Mouse (Mus musculus) thymus, adult 2 months (tissue): ENCODE measurements around the gene Slc13a3. TPM values are rescaled to one million over a fixed set of nuclear protein-coding genes. Genes with fewer than 3 reads are reported as not detected.

Source experiments
- DNase-seq: peaks from one replicate; pipeline ENCODE4 v3.0.0; 2021
- H3K27ac ChIP-seq: fragments of 200-500 bp; 2 replicates; pipeline ENCODE4 v1.5.1; 2012; ENCODE audit warnings: low read length, control low read depth; ENCODE audit not compliant: control insufficient read depth, insufficient read depth
- H3K27me3 ChIP-seq: fragments of 200-500 bp; 2 replicates; pipeline ENCODE4 v1.6.1; 2012; ENCODE audit warnings: mild to moderate bottlenecking, low read length, moderate library complexity, mixed read lengths; ENCODE audit not compliant: control insufficient read depth, insufficient read depth
- H3K36me3 ChIP-seq: fragments of 200-500 bp; 2 replicates; pipeline ENCODE4 v1.6.1; 2012; ENCODE audit warnings: mild to moderate bottlenecking, low read length, moderate library complexity; ENCODE audit not compliant: control insufficient read depth, insufficient read depth
- H3K4me1 ChIP-seq: fragments of 200-500 bp; replicated peaks from 2 replicates; pipeline ENCODE4 v1.6.1; 2012; ENCODE audit warnings: low read length; ENCODE audit not compliant: control insufficient read depth, insufficient read depth
- H3K4me3 ChIP-seq: fragments of 200-500 bp; 2 replicates; pipeline ENCODE4 v1.5.1; 2012; ENCODE audit warnings: mild to moderate bottlenecking, low read length, control low read depth, moderate library complexity; ENCODE audit not compliant: control insufficient read depth, insufficient read depth
- CTCF ChIP-seq: fragments of 200-500 bp; IDR thresholded peaks from 2 replicates; pipeline ENCODE4 v1.5.1; 2012; ENCODE audit warnings: mild to moderate bottlenecking, control low read depth, low read length, moderate library complexity, borderline replicate concordance; ENCODE audit not compliant: control insufficient read depth, poor library complexity, insufficient read depth; ENCODE audit errors: extremely low read depth
- POLR2A ChIP-seq: fragments of 200-500 bp; IDR thresholded peaks from 2 replicates; pipeline ENCODE4 v1.6.1; 2012; ENCODE audit warnings: mild to moderate bottlenecking, low read length, control low read depth, moderate library complexity; ENCODE audit not compliant: control insufficient read depth, poor library complexity, insufficient read depth; ENCODE audit errors: extremely low read depth
- WGBS: fragments of 180-500 bp; shearing (Covaris S2); methylation state at CpG from one replicate; pipeline ENCODE4 v1.1.7; 2018; 5-methylcytosine and 5-hydroxymethylcytosine counted together
- polyA plus RNA-seq: library from polyadenylated mRNA; depleted of rRNA; stranded (reverse); fragments of >200 nt; gene quantifications from 2 replicates; pipeline ENCODE4 v1.2.3, GENCODE M21; 2012

Gene Slc13a3
- polyA plus RNA-seq, 1 experiment, result 2.1 TPM

DNA sequence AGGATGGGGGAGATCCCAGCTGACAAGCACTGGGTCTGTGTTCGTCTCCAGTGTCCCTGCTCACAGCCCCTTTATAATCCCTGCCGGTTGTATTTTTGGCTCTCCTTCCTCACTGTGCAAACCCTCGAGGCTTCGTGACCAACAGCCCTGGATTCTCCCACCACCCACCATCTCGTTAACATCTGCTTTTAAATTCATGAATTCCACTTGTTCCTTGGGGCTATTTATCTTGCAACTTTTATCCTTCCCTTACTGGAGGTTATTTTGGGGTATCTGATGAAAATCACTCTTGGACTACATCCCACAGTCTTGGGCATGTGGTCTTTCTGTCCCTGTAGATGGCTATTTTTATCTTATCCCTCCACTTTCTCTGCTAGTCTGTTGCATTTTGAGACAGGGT is 37.4 kb upstream of the Slc13a3 start:
- peaks cover 17% of the 10 kb centered on the region; the same call in 1 of the 2 replicates for H3K4me1 ChIP-seq
- no peak overlapping the region for H3K27ac ChIP-seq
- DNase-seq, result no peak
- H3K27me3 ChIP-seq, result no peaks in the 10 kb centered on the region; the same call in 1 of the 2 replicates
- WGBS, result 77% methylated on average over 5 of the region's 5 CpGs
- H3K36me3 ChIP-seq, result no peaks in the 10 kb centered on the region
- no peak overlapping the region for H3K4me3 ChIP-seq
- TF ChIP-seq CTCF, result no peak
- no peak for TF ChIP-seq POLR2A

DNA sequence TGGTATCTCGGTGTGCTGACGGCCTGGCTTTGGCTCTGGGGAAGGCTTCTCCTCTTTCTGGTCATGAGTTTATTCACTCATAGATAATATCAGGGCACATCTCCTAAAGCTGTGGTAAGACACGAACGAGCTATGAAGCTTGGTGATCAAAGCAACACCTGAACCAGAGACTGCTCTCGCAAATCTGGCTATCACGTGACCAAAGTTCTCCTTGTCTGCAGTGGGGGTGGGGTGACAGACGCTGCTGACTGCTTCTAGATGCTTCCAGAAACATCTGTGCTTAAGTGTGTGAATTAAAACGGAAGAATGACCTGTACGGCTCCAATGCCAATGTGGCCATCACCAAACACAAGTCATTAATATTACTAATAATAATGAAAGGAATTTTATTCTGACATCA is 36.7 kb upstream of the Slc13a3 start:
- WGBS, result 16% methylated on average over 9 of the region's 9 CpGs
- DNase-seq, result peak; percentile 51
- Histone ChIP-seq H3K27me3 (no peaks in the 10 kb centered on the region; the same call in 1 of the 2 replicates), H3K4me3 (no peak overlapping the region), H3K36me3 (no peaks in the 10 kb centered on the region), H3K27ac (no peak overlapping the region), H3K4me1 (peaks cover 17% of the 10 kb centered on the region; the same call in 1 of the 2 replicates)
- TF ChIP-seq CTCF (no peak), POLR2A (no peak)

DNA sequence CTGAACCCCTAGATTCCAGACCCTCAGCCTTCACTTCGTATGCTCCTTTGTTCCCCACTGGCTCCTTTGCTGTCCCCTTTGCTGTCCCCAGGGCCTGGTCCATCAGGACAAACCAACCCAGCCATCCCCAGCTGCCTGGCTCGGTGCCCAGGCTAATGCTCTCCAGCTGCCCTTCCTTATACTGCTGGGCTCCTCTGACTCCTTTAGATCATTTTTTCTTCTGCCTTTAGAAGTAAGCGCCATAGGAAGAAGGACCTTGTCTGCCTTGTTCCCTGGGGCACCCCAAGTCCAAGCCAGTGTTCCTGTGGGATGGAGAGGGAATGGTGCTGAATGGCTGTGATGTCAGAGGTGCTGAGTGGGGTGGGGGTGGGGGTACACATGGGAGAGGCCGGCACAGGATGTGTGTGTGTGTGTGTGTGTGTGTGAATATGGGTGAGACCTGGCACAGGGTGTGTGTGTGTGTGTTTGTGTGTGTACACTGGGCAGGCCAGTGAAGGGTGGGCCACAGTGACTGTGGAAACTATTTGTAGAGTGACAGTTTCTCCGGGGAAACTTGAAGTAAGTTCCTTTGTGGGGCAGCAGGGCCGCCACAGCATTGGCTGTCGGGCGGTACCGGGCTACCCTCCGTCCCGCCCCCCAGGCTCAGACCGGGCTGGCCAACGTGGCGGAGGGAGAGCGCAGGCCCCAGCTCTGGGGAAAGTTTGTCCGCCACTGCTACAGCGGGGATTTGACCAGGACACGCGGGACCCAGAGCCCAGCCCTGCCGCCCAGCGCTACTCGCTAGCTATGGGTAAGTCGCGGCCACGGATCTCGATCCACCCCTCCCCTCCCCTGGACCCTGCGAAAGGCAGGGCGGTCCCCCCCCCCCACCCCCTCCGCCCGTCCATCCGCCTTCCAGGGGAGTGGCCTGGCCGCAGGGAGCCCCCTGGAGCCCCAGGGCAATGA is 30.5 kb upstream of the Slc13a3 start, which contains the start of gene Slc2a10:
Gene Slc2a10, plus strand, starts transcription at position 529 of the 945 bp plus-strand sequence.
- Histone ChIP-seq H3K36me3 (no peaks in the 10 kb centered on the region), H3K27me3 (peaks cover 4% of the 10 kb centered on the region; the same call in 1 of the 2 replicates), H3K27ac (no peak within 1 kb of the TSS), H3K4me3 (no peak within 1 kb of the TSS), H3K4me1 (no peaks in the 10 kb centered on the region)
- no peak for TF ChIP-seq POLR2A
- no peak for TF ChIP-seq CTCF
- 12% methylated on average over 31 of the region's 32 CpGs for WGBS
- DNase-seq, result no peak

DNA sequence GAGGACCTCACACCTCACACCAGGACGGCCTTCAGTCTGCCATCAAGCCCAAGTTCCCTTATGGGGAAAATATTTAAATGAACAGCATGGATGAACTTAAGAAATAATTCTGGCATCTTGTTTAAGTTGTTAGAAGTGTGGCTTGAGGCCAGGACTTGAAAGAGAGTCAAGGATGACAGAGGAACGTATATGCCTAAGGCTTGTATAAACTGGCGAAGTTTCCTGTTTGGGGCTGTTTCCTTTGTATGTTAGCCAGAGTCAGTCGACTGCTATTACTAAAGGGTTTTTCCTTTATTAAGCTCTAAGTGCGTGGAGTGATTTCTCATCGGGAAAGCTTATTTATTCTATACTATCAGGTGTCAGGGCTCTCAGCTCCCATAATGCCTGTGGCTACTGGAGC is 25.8 kb upstream of the Slc13a3 start:
- Histone ChIP-seq H3K4me1 (peaks cover under 1% of the 10 kb centered on the region; the same call in 1 of the 2 replicates), H3K27ac (no peak overlapping the region), H3K4me3 (no peak overlapping the region), H3K36me3 (no peaks in the 10 kb centered on the region), H3K27me3 (peaks cover 4% of the 10 kb centered on the region; the same call in 1 of the 2 replicates)
- WGBS, result 63% methylated on average over 6 of the region's 6 CpGs
- TF ChIP-seq CTCF (no peak), POLR2A (no peak)
- no peak for DNase-seq

DNA sequence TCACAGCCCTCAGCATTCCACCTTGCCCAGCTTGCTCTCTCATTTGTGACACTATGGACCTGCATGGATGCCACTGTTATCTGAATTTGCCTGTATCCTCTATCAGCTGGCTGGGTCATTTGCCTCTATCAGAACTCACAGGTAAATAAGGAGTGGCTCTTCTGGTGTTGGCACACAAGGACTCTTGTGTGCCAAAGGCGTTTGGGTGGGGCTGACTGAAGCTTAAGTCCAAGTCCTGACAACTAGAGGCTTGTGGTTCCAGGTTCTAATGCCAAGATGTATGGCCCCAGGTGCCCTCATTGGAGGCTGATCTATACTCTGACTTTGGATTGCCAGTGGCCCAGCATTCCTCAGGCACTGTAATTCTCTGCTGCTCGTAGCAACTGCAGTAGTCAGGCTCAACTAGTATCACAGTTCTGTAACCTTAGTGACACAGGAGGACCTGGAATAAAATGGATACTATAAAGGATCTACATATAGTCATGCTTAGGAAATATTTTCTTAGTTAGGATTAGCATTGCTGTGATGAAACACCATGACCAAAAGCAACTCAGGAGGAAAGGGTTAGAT is 24.8 kb upstream of the Slc13a3 start:
- DNase-seq, result no peak
- Histone ChIP-seq H3K27ac (no peak overlapping the region), H3K36me3 (no peaks in the 10 kb centered on the region), H3K27me3 (no peaks in the 10 kb centered on the region), H3K4me3 (no peak overlapping the region), H3K4me1 (peaks cover 5% of the 10 kb centered on the region)
- 87% methylated on average over 2 of the region's 2 CpGs for WGBS
- TF ChIP-seq CTCF (no peak), POLR2A (no peak)

DNA sequence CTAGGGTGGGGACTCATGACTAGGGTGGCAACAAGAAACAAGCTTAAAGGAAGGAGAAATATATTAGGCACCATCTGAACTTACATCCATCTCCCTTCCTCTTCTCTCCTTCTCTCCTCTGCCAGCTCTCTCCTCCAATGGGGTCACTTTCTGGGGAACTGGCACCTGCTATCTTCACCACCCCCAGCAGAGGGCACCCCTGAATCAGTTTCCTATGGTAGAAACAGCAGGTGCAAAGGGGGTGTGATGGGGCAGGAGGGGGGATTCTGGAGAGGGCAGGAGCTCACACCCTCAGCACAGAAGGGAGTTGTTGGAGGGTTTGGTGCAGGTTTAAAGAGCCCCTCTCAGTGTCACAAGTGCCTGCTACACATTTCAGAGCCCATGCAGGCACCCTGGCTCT is 23.2 kb upstream of the Slc13a3 start:
- Histone ChIP-seq H3K36me3 (no peaks in the 10 kb centered on the region), H3K27me3 (no peaks in the 10 kb centered on the region), H3K4me3 (no peak overlapping the region), H3K4me1 (peaks cover 9% of the 10 kb centered on the region), H3K27ac (no peak overlapping the region)
- peak; percentile 80 for DNase-seq
- no peak for TF ChIP-seq POLR2A
- TF ChIP-seq CTCF, result peak; percentile 46; the same call in 1 of the 2 replicates
